Mouse (Mus musculus) erythroblast, adult 5-6 weeks (primary cell): Measurements from ENCODE around the gene Hdgf. TPM values are rescaled to one million over a fixed set of nuclear protein-coding genes. Genes with fewer than 3 reads are reported as not detected.

Experiments
- ATAC-seq: replicated peaks from 2 replicates; pipeline ENCODE4 v1.8.0; 2016; ENCODE audit warnings: moderate number of reproducible peaks, mild to moderate bottlenecking, moderate TSS enrichment, inconsistent platforms; ENCODE audit not compliant: poor library complexity, low FRiP score, severe bottlenecking
- total RNA-seq, 2 experiments: library from RNA; stranded (forward) in 1 of 2; stranded (reverse) in 1 of 2; fragments of 150-400 nt in 1 of 2; fragments of 200-764, 138-1000 nt in 1 of 2; gene quantifications; 2 replicates each; pipeline versions ENCODE4 v1.2.3 to v1.2.4; 2015 to 2017; ENCODE audit warnings: low replicate concordance in 2 of 2

The Hdgf gene
- total RNA-seq, 2 experiments from 2014 or later, result 99.5 to 131 TPM

GRCm38 (mm10) chr3:87942471-87942870 is 36.4 kb downstream of the Hdgf start:
- no peak for ATAC-seq

- ATAC-seq, result no peak
Measured at GRCm38 (mm10) chr3:87943586-87943985, 37.5 kb downstream of the Hdgf start.

- ATAC-seq, result no peak
Measured at GRCm38 (mm10) chr3:87944838-87945600, 38.9 kb downstream of the Hdgf start.

- no peak for ATAC-seq
Measured at GRCm38 (mm10) chr3:87945781-87946540, 39.8 kb downstream of the Hdgf start.

GRCm38 (mm10) chr3:87946541-87946860 is 40.4 kb downstream of the Hdgf start:
- ATAC-seq, result no peak

GRCm38 (mm10) chr3:87947056-87947810 is 41.1 kb downstream of the Hdgf start:
- ATAC-seq, result no peak

GRCm38 (mm10) chr3:87947811-87948199 is 41.7 kb downstream of the Hdgf start:
- ATAC-seq, result no peak

- no peak for ATAC-seq
Measured at GRCm38 (mm10) chr3:87948378-87949265, 42.5 kb downstream of the Hdgf start, which contains the start of gene Crabp2. Crabp2 (plus strand) TSS chr3:87948666.

- no peak for ATAC-seq
Measured at GRCm38 (mm10) chr3:87949266-87949954, 43.3 kb downstream of the Hdgf start.

- no peak for ATAC-seq
Measured at GRCm38 (mm10) chr3:87949955-87950515, 43.9 kb downstream of the Hdgf start.

GRCm38 (mm10) chr3:87951946-87952345 is 45.8 kb downstream of the Hdgf start:
- ATAC-seq, result no peak

GRCm38 (mm10) chr3:87952440-87952839 is 46.3 kb downstream of the Hdgf start:
- no peak for ATAC-seq

GRCm38 (mm10) chr3:87958056-87958455 is 51.9 kb downstream of the Hdgf start:
- ATAC-seq, result no peak

GRCm38 (mm10) chr3:87958476-87958875 is 52.4 kb downstream of the Hdgf start:
- no peak for ATAC-seq

- no peak for ATAC-seq
Measured at GRCm38 (mm10) chr3:87958967-87959366, 52.8 kb downstream of the Hdgf start.

GRCm38 (mm10) chr3:87959371-87959770 is 53.2 kb downstream of the Hdgf start:
- no peak for ATAC-seq

GRCm38 (mm10) chr3:87960191-87960585 is 54.1 kb downstream of the Hdgf start:
- ATAC-seq, result no peak

- 0 out of 2 replicates have a peak, but pooled peaks have one; percentile 60 for ATAC-seq
Measured at GRCm38 (mm10) chr3:87960586-87961191, 54.6 kb downstream of the Hdgf start.
